Comparison of ENCODE assay signal across 8 mouse cellular contexts in the genomic region with DNA sequence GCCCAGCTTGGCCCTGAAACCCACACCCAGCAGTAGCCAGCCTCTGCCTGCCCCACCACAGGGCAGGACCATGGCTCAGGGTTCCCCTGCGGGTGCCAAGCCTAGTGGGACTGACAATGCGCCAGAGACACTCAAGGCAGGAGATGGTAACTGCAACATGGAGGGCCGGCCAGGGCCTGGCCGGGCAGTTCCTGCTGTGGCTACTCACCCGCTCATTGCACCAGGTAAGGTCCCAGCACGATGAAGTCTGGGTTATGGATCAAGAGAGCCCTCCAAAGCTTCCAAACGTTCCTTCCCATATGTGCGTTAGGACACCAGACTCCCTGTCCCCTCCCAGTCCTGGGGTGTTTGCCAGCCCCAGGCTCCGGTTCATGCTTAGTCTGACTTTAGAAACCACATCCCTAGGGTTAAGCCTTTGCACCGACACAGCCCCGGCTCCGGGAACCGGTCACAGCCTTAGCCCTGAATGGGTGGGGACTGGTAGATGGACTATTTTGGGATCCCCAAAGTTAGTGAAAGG. TPM values are rescaled to one million over a fixed set of nuclear protein-coding genes. Genes with fewer than 3 reads are reported as not detected.
DNase-seq lines count a peak whose midpoint lies in the region; ATAC-seq and TF ChIP-seq lines count a peak whose summit lies in the region.

No protein-coding gene starts in this region.

- no peak for TF ChIP-seq POLR2A in heart, adult 2 months (IDR thresholded peaks at IDR 0.05; ENCODE audit: insufficient read depth, low read depth, low read length)

- peak overlapping the region; percentile 59; the same call in 1 of the 2 replicates for H3K9ac ChIP-seq in heart, embryonic 11.5 days (ENCODE audit: low read depth, low read length)
- no peak overlapping the region for H3K9ac ChIP-seq in heart, adult 2 months (ENCODE audit: low read depth, low read length)
- peak overlapping the region; percentile 32; the same call in 1 of the 2 replicates for H3K9ac ChIP-seq in embryonic facial prominence, embryonic 14.5 days (ENCODE audit: low read depth, low read length)
- H3K9ac ChIP-seq in stomach, postnatal 0 days (ENCODE audit: low read length) = peak overlapping the region; percentile 31; the same call in 1 of the 2 replicates

- H3K79me2 ChIP-seq in heart, adult 2 months (replicated peaks; ENCODE audit: control insufficient read depth, insufficient read depth, low read length) = no peaks in the 10 kb centered on the region

- 42% methylated on average over 13 of the region's 13 CpGs for WGBS in heart, embryonic 11.5 days (ENCODE audit: insufficient replicate concordance)
- WGBS in heart, adult 2 months = 45% methylated on average over 13 of the region's 13 CpGs
- 43% methylated on average over 13 of the region's 13 CpGs for WGBS in embryonic facial prominence, embryonic 14.5 days
- 68% methylated on average over 13 of the region's 13 CpGs for WGBS in limb, embryonic 10.5 days
- 43% methylated on average over 13 of the region's 13 CpGs for WGBS in stomach, postnatal 0 days

- H3K27ac ChIP-seq in heart, embryonic 11.5 days (ENCODE audit: low read depth, low read length) = no peak overlapping the region
- H3K27ac ChIP-seq in heart, adult 2 months = no peak overlapping the region
- H3K27ac ChIP-seq in embryonic facial prominence, embryonic 14.5 days (replicated peaks; ENCODE audit: low read depth, low read length) = peak overlapping the region; percentile 65
- peak overlapping the region; percentile 70 for H3K27ac ChIP-seq in limb, embryonic 10.5 days
- H3K27ac ChIP-seq in stomach, postnatal 0 days (replicated peaks) = peak overlapping the region; percentile 65

- DNase-seq in heart, adult 2 months = no peak
- DNase-seq in CD4-positive helper T cell, adult 2 months (ENCODE audit: low read depth, low spot score) = peak; percentile 27
- peak; percentile 39 for DNase-seq in embryonic facial prominence, embryonic 14.5 days (ENCODE audit: low spot score)
- DNase-seq in limb, embryonic 10.5 days (ENCODE audit: low spot score) = no peak
- DNase-seq in stomach, postnatal 0 days (ENCODE audit: low spot score) = no peak
- no peak for DNase-seq in left cerebral cortex, adult 11 months (ENCODE audit: low spot score)
- no peak for DNase-seq in lung, postnatal 36 days

- TF ChIP-seq EP300 in heart, adult 2 months (IDR thresholded peaks at IDR 0.05; ENCODE audit: insufficient read depth, low read depth, low read length) = no peak
- no peak for TF ChIP-seq EP300 in stomach, postnatal 0 days (optimal IDR thresholded peaks at IDR 0.05)

- peaks cover 34% of the 10 kb centered on the region for H3K4me1 ChIP-seq in heart, embryonic 11.5 days (ENCODE audit: control insufficient read depth, insufficient read depth, low read length)
- H3K4me1 ChIP-seq in heart, adult 2 months (ENCODE audit: control insufficient read depth, insufficient read depth, low read length) = no peaks in the 10 kb centered on the region; the same call in 1 of the 2 replicates
- H3K4me1 ChIP-seq in embryonic facial prominence, embryonic 14.5 days (ENCODE audit: control insufficient read depth, insufficient read depth, low read length) = peaks cover 39% of the 10 kb centered on the region
- H3K4me1 ChIP-seq in limb, embryonic 10.5 days = peaks cover 60% of the 10 kb centered on the region
- H3K4me1 ChIP-seq in stomach, postnatal 0 days (replicated peaks; ENCODE audit: control insufficient read depth, insufficient read depth) = peaks cover 13% of the 10 kb centered on the region

- 0 out of 2 replicates have a peak, but pooled peaks cover 2% of the 10 kb centered on the region for H3K36me3 ChIP-seq in heart, embryonic 11.5 days (ENCODE audit: control insufficient read depth, insufficient read depth, low read length)
- no peaks in the 10 kb centered on the region for H3K36me3 ChIP-seq in heart, adult 2 months (ENCODE audit: control insufficient read depth, insufficient read depth, low read length)
- H3K36me3 ChIP-seq in embryonic facial prominence, embryonic 14.5 days (ENCODE audit: control insufficient read depth, insufficient read depth, low read length) = no peaks in the 10 kb centered on the region; the same call in 1 of the 2 replicates
- H3K36me3 ChIP-seq in limb, embryonic 10.5 days = peaks cover 19% of the 10 kb centered on the region; the same call in 1 of the 2 replicates
- no peaks in the 10 kb centered on the region for H3K36me3 ChIP-seq in stomach, postnatal 0 days (ENCODE audit: control insufficient read depth, insufficient read depth, low read length)

- intact Hi-C loops in heart, adult 2 months (cut with DNase I) = loop anchor here (10.0 kb wide), 1 partner anchor 373 kb away; no protein-coding TSS in a partner anchor

- no peak for TF ChIP-seq CTCF in heart, adult 2 months (IDR thresholded peaks at IDR 0.05)
- TF ChIP-seq CTCF in stomach, postnatal 0 days (IDR thresholded peaks at IDR 0.05; ENCODE audit: low read depth) = no peak

- peak overlapping the region; percentile 41 for H3K4me3 ChIP-seq in heart, embryonic 11.5 days (ENCODE audit: low read depth, low read length)
- no peak overlapping the region for H3K4me3 ChIP-seq in heart, adult 2 months
- H3K4me3 ChIP-seq in embryonic facial prominence, embryonic 14.5 days (ENCODE audit: low read depth, low read length) = peak overlapping the region; percentile 31
- H3K4me3 ChIP-seq in limb, embryonic 10.5 days = no peak overlapping the region
- H3K4me3 ChIP-seq in stomach, postnatal 0 days (ENCODE audit: low read depth, low read length) = peak overlapping the region; percentile 25; the same call in 1 of the 2 replicates

- no peak for ATAC-seq in heart, embryonic 11.5 days (replicated peaks; ENCODE audit: insufficient number of reproducible peaks, low FRiP score, low TSS enrichment)
- ATAC-seq in embryonic facial prominence, embryonic 14.5 days (ENCODE audit: low read depth) = no peak
- 0 out of 2 replicates have a peak, but pooled peaks have one; percentile 21 for ATAC-seq in stomach, postnatal 0 days (ENCODE audit: low FRiP score, low TSS enrichment)

- peaks cover 29% of the 10 kb centered on the region for H3K27me3 ChIP-seq in heart, embryonic 11.5 days (ENCODE audit: control insufficient read depth, insufficient read depth, low read length)
- H3K27me3 ChIP-seq in heart, adult 2 months (ENCODE audit: control insufficient read depth, insufficient read depth, low read length) = no peaks in the 10 kb centered on the region
- no peaks in the 10 kb centered on the region for H3K27me3 ChIP-seq in embryonic facial prominence, embryonic 14.5 days (replicated peaks; ENCODE audit: control insufficient read depth, insufficient read depth, low read length)
- no peaks in the 10 kb centered on the region for H3K27me3 ChIP-seq in limb, embryonic 10.5 days (ENCODE audit: low read depth, poor library complexity, severe bottlenecking)
- no peaks in the 10 kb centered on the region for H3K27me3 ChIP-seq in stomach, postnatal 0 days (ENCODE audit: control insufficient read depth, insufficient read depth, low read length)

- H3K4me2 ChIP-seq in heart, embryonic 11.5 days = peak overlapping the region; percentile 76
- peak overlapping the region; percentile 62 for H3K4me2 ChIP-seq in embryonic facial prominence, embryonic 14.5 days (ENCODE audit: low read depth, low read length)
- H3K4me2 ChIP-seq in stomach, postnatal 0 days (replicated peaks; ENCODE audit: low read depth) = peak overlapping the region; percentile 57

- H3K9me3 ChIP-seq in heart, embryonic 11.5 days (replicated peaks; ENCODE audit: control insufficient read depth, low read length) = no peaks in the 10 kb centered on the region
- no peaks in the 10 kb centered on the region for H3K9me3 ChIP-seq in embryonic facial prominence, embryonic 14.5 days (ENCODE audit: control insufficient read depth, low read length)
- H3K9me3 ChIP-seq in limb, embryonic 10.5 days (replicated peaks) = no peaks in the 10 kb centered on the region
- H3K9me3 ChIP-seq in stomach, postnatal 0 days (ENCODE audit: control insufficient read depth, low read length) = no peaks in the 10 kb centered on the region

RNA-seq across cellular contexts. Expression of gene A3galt2, which starts 43.0 kb away (rescaled TPM):
- polyA plus RNA-seq in heart, embryonic 11.5 days (2014; fragmentation: Nextera tagmentation; extraction: Ambion mirVana) = 0.11 and 0.20 TPM in 2 replicates
- under 1 TPM; 0.08 to 0.16 TPM for total RNA-seq in heart, adult 2 months (2021)
- 0.15 and 0.37 TPM in 2 replicates for polyA plus RNA-seq in heart, adult 2 months (2012; rRNA removed)
- polyA plus RNA-seq in embryonic facial prominence, embryonic 14.5 days (2014; fragmentation: Nextera tagmentation; extraction: Ambion mirVana) = 0.13 TPM in 2 replicates
- 0.10 TPM in 1 of 2 replicates, not detected in the other for polyA plus RNA-seq in limb, embryonic 10.5 days (2016; fragmentation: Nextera tagmentation; extraction: Ambion mirVana)
- polyA plus RNA-seq in stomach, postnatal 0 days (2015; fragmentation: Nextera tagmentation; extraction: Ambion mirVana) = 0.02 TPM in 1 of 2 replicates, not detected in the other

RNA-seq across cellular contexts. Expression of gene Phc2, which starts 57.7 kb away (rescaled TPM):
- 30.8 and 31.7 TPM in 2 replicates for polyA plus RNA-seq in heart, embryonic 11.5 days (2014; fragmentation: Nextera tagmentation; extraction: Ambion mirVana)
- 10 to 100 TPM; 34.3 to 46.3 TPM for total RNA-seq in heart, adult 2 months (2021)
- 39.7 and 44.5 TPM in 2 replicates for polyA plus RNA-seq in heart, adult 2 months (2012; rRNA removed)
- polyA plus RNA-seq in embryonic facial prominence, embryonic 14.5 days (2014; fragmentation: Nextera tagmentation; extraction: Ambion mirVana) = 51.0 and 55.1 TPM in 2 replicates
- 71.1 and 76.8 TPM in 2 replicates for polyA plus RNA-seq in limb, embryonic 10.5 days (2016; fragmentation: Nextera tagmentation; extraction: Ambion mirVana)
- polyA plus RNA-seq in stomach, postnatal 0 days (2015; fragmentation: Nextera tagmentation; extraction: Ambion mirVana) = 27.1 and 31.1 TPM in 2 replicates

Comparison
In these comparisons a context has a peak if more than half of its experiments do, and no peak if none do; other contexts are left out.
1. H3K4me3 ChIP-seq: peak in heart, embryonic 11.5 days (single experiment), embryonic facial prominence, embryonic 14.5 days (single experiment) and stomach, postnatal 0 days (single experiment); none in heart, adult 2 months (single experiment) and limb, embryonic 10.5 days (single experiment).
2. H3K27ac ChIP-seq: peak in embryonic facial prominence, embryonic 14.5 days (single experiment), limb, embryonic 10.5 days (single experiment) and stomach, postnatal 0 days (single experiment); none in heart, embryonic 11.5 days (single experiment) and heart, adult 2 months (single experiment).
3. DNase-seq: peak in CD4-positive helper T cell, adult 2 months (single experiment) and embryonic facial prominence, embryonic 14.5 days (single experiment); none in heart, adult 2 months (0 of 2), limb, embryonic 10.5 days (single experiment), stomach, postnatal 0 days (single experiment), left cerebral cortex, adult 11 months (single experiment) and lung, postnatal 36 days (single experiment).
4. Peak in every context shown above with its lines, with median percentiles within 50 percentile points of each other: H3K4me2 ChIP-seq.